Mouse (Mus musculus) gonadal fat pad, adult 2 months (tissue): ENCODE results near the gene Nos1ap. TPM values are rescaled to one million over a fixed set of nuclear protein-coding genes. Genes with fewer than 3 reads are reported as not detected.

Experiments
- DNase-seq: peaks from one replicate; pipeline ENCODE4 v3.0.0-alpha.2; 2012; ENCODE audit warnings: low read depth
- polyA plus RNA-seq: library from polyadenylated mRNA; depleted of rRNA; stranded (reverse); fragments of >200 nt; gene quantifications from 2 replicates; pipeline ENCODE4 v1.2.3, GENCODE M21; 2012

The Nos1ap gene
- polyA plus RNA-seq, 1 experiment = 5.8 TPM

DNA sequence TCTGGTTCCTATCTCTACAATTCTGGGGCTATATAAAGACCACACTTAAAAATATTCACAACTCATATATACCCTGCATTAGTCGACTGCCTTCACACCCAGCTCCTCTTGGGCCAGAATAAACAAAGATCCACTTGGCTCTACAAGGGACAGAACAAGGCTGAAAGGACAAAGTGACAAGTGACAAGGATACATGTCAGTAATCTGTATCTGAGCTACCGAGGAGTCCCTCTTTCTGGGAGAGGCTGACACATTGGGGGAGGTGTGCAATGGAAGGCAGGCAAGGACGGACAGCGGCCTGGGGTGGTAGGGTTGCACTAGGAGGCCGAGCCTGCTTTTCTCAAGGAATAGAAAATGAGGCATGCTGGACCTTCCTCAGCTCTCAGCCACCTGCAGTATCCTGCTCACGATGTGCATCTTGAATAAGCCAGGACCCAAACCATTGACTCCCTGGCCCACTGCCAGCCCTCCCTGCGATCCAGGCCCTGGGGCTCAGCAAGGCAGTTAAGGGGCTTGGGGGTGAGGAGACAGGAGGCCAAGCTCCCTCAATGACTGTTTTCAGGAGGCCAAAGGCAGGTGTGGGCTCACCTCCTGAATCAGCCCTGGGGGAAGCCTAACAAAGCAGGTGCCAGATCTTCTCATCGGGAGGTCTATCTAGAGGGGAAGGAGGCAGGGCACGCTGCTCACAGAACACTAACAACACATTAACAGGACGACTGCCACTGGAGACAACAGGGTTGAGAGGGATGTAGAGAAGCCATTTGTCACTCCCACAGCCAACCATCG is 87.0 kb downstream of the Nos1ap start:
- DNase-seq = no peak

GRCm38 (mm10) chr1:170501970-170502369 is 87.7 kb downstream of the Nos1ap start:
- no peak for DNase-seq

DNA sequence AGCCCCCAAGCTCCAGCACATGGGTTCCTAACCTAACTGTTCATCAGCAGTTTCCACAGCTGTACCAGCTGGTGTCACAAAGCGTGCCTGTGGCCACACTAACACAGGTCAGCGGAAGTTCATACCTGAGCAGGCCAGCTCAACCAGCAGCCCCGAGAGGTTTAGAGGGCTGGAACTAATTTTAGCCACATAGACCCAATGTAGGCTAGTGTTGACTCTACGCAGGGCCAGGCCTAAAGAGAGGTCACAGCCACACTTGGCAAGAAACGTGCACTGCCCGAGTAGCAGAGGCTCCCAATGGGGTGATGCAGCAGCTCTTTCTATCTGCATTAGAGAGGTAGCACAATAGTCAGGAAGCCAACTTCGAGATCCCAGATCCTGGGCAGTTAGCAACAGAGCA is 88.1 kb downstream of the Nos1ap start:
- DNase-seq = no peak

DNA sequence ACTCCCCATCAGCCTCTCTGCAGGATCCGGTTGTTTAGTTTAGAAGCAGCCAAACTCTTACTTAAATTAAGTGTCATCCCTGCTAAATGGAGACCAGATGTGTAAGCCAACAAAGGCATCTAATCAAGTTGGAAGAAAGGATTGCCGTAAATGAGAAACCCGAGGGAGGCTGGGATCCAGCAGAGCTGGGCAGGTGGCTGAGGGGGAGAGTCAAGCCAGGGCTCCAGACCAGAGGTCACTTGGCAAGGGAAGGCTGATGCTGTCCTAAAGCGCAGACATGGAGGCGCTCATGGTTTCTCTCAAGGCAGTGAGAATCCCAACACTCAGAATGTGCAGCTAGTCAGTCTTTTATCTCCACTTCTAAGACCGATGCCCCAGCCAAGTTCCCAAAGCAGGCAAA is 89.8 kb downstream of the Nos1ap start:
- DNase-seq = no peak

- DNase-seq = no peak
Observed at GRCm38 (mm10) chr1:170499466-170499865, 90.2 kb downstream of the Nos1ap start.

DNA sequence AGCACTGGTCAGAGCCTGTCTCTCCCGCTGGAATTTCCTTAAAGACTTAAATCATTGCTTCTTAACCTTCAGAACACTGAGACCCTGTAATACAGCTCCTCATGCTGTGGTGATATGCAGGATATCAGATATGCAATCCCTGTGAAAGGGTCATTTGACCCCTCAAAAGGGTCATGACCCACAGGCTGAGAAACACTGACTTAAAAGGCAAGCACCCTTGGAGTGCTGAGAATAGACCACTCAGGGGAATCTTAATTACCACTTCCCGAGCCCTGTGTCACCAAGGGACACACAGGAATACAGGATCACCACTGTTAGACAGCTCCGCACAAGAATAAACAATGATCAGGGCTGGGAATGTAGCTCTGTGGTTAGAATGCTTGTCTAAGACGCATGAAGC is 91.0 kb downstream of the Nos1ap start:
- no peak for DNase-seq

DNA sequence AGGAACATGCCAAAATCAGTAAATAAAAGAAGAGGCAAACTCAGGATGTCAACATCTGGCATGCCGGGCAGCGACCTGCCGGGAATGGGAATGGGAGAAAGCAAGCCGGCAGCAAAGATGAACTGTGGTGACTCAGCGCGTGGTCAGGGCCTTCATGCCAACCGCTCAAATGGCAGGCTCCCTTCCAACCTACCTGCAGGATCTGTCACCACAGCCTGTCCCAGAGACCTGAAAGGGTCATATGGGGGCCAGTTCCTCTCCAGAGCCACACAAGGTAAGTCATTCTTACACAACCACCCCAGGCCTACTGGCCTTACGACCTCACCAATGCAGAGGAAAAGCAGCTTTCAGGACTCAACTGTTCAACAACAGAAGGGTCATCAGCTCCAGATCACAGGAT is 93.4 kb downstream of the Nos1ap start:
- no peak for DNase-seq

DNA sequence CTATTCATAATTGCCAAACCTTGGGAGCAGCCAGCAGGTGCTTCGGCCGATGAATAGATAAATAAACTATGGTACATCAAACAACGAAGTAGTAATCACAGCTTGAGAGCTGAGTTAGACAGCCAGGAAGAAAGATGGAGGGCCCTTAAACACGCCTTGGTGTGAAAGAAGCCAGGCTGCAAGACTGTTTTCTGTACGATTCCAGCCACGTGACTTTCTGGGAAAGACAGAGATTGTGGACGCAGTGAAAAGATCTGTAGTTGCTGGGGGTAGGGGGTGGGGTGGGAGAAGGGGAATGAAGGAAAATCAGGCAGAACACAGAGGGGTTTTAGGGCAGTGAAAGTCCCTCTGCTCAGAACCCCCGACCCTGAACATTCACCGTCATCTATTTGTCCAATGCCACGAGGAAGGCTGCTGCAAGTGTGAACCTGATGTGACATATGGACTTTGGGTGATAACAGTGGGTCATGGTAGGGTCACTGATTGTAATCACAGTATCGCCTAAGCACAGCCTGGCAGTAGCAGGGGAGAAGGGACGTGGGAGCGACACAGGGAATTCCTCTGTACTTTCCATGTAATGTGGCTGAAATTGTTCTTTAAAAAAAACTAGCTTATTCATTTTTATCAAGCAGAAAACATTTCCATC is 94.0 kb downstream of the Nos1ap start:
- no peak for DNase-seq

- no peak for DNase-seq
Observed at GRCm38 (mm10) chr1:170492527-170492926, 97.1 kb downstream of the Nos1ap start.

GRCm38 (mm10) chr1:170492027-170492426 is 97.6 kb downstream of the Nos1ap start:
- no peak for DNase-seq

- DNase-seq = no peak
Observed at GRCm38 (mm10) chr1:170489936-170490335, 99.7 kb downstream of the Nos1ap start.

DNA sequence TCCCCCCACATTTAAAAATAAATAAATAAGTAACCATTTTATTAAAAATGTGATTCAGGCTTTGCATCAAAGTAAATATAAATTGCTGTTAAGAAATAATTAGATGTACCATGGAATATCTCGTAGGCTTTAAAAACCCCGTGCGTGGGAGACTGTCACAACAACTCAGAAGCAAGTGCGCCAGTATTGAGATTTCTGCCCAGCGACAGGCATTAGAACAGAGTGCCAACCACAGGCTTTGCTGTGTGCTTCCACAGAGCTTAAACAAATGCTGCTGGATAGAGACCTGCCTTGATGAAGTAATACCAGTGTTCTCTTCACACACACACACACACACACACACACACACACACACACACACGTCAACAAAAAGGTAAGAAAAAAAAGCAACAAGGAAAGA is 100.2 kb downstream of the Nos1ap start:
- peak; percentile 52 for DNase-seq

DNA sequence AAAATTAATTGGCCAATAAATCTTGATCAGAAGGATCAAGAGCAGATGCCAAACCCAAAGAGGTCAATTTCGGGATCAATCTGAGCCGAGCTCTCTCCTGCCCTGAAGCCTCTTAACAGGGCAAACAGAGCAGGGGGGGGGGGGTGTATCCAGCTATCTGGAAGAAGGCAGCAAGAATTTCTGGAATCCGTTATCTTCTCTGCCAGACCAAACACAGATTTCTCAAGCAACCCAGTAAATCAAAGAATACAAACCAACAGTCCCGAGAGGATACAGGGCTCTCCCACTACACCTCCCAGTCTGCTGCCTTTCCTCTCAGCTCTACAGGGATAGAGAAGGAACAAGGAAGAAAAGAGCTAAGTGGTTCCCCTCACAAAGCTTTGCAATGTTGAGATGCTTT is 104.5 kb downstream of the Nos1ap start:
- no peak for DNase-seq

DNA sequence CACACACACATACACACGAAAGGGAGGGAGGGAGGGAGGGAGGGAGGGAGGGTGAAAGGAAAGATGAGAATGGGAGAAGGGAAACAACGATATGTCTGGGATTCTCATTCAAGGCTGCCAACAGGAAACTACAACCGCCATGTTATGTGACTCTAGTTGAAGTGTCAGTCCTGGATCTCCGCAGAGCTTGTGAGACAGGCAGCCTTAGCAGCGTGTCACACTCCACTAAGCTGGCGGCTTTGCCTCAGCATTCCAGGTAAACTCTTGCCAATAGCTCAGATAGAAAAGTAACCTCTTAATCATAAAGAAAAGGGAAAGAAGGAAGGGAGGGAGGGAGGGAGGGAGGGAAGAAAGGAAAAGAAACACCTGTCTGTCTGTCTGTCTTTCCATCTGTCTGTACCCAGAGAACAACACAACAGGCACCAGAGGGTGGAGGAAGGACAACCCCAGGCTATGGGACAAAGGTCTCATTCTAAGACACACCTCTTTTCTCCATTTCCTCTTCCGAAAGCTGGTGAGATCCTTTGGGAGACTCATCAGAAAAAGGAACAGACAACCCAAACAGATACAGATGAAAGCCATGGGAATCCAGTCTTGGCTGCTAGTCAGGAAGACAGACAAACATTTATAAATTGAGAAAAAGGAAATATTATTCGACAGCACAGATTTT is 107.3 kb downstream of the Nos1ap start:
- DNase-seq = no peak

DNA sequence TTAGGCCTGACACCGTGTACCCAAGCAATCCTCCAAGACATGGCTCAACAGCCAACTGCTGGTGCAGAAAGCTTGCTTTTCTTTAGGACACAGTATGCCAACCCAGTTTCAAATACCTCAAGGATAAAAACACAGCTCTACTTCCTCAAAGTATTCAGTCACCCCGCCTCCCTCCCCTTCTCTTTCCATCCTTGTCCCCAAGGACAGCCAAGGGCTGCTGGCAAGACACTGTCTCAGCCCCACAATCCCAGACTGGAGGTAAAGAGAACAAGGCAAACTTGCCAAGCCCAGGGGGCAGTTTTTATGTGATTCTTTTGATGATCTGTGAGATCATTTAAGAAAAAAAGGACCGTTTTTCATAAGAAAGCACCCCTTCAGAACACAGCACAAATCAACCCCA is 108.6 kb downstream of the Nos1ap start:
- no peak for DNase-seq

- no peak for DNase-seq
Observed at GRCm38 (mm10) chr1:170479458-170479798, 110.2 kb downstream of the Nos1ap start.

DNA sequence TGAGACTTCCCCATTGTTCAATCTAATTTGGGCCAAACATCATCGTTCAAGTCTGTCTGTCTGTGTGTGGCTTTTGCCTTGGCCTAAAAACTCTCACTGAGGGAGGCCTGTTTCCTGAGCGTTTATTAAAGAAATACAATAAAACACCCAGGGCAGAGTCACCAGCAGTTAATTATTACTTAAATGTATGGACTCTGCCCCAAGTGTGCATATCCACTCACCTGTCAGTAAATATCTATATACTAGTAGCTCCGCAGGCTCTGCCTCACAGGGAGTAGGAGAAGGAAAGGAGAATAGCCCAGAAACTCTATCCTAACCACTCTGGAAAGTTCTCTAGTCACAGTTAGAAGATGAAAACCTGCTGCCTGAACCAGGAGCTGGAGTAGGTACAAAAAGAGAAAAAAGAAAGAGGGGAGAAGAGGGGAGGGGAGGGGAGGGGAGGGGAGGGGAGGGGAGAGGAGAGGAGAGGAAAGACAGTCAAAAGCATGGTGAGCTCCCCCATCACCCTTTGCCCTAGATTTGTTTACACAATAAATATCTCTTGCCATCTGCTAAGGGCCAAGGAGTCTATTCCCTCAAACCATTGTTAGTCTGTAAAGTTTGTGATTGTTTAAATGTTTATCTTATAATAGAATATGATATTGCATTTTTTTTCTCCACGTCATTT is 110.7 kb downstream of the Nos1ap start:
- no peak for DNase-seq

- DNase-seq = no peak
Observed at GRCm38 (mm10) chr1:170477636-170478600, 111.7 kb downstream of the Nos1ap start.

DNA sequence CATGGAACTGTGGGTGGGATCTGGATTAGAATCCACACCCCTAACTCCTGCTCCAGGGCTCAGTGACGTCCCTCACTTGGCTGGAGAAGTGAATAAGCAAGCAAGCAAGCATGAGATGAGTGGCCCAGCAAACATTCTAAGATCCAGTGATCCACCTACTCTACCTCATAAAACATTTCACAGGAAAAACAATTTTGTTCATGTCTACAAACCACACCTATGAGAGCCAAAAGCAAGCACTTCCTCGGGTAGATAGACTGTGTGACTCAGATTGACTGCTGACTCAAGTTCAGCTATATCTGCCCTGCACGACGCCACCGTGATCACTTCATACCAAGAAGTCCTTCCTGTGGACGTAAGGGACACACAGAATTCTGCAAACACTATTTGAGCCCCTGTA is 116.2 kb downstream of the Nos1ap start:
- DNase-seq = no peak

DNA sequence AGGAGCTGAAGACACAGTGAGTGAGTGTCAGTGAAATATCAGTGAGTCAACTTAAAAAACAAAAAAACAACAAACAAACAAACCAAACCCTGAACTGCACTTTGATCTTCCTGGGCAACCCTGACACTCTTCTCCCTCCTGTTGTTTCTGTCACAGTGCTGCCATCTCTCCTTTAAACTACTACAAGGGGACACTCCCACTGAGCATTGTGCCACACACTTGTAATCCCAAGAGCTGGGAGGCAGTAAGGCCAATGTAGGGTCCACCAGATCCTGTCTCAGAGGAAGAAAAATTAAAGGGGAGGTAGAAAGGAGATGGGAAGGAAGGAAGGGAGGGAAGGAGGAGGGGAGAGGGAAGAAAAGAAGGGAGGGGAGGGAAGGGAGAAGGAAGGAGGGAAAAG is 116.8 kb downstream of the Nos1ap start:
- no peak for DNase-seq
